Mouse (Mus musculus) granulocyte monocyte progenitor cell, adult 5-6 weeks (primary cell): ENCODE data around the gene Il9r. TPM values are rescaled to one million over a fixed set of nuclear protein-coding genes. Genes with fewer than 3 reads are reported as not detected.
A peak's percentile ranks its signal among the peaks of the same experiment; 100 is the strongest.
"Not testable (repeated sequence)": the region's sequence is repeated elsewhere in the genome, so short reads cannot be mapped to it uniquely, and the experiment has no call there.

Experiments
- ATAC-seq: replicated peaks from 2 replicates; pipeline ENCODE4 v1.8.0; 2016; ENCODE audit warnings: mild to moderate bottlenecking, moderate TSS enrichment, inconsistent platforms; ENCODE audit not compliant: poor library complexity, severe bottlenecking
- total RNA-seq, 2 experiments: library from RNA; stranded (forward) in 1 of 2; stranded (reverse) in 1 of 2; fragments of 200-712, 200-1000 nt in 1 of 2; fragments of >200 nt in 1 of 2; fragmentation: Nextera tagmentation in 1 of 2; gene quantifications; 2 replicates each; pipeline ENCODE4 v1.2.3; 2014 to 2017

The Il9r gene
- total RNA-seq, 2 experiments from 2014 or later: not detected

DNA sequence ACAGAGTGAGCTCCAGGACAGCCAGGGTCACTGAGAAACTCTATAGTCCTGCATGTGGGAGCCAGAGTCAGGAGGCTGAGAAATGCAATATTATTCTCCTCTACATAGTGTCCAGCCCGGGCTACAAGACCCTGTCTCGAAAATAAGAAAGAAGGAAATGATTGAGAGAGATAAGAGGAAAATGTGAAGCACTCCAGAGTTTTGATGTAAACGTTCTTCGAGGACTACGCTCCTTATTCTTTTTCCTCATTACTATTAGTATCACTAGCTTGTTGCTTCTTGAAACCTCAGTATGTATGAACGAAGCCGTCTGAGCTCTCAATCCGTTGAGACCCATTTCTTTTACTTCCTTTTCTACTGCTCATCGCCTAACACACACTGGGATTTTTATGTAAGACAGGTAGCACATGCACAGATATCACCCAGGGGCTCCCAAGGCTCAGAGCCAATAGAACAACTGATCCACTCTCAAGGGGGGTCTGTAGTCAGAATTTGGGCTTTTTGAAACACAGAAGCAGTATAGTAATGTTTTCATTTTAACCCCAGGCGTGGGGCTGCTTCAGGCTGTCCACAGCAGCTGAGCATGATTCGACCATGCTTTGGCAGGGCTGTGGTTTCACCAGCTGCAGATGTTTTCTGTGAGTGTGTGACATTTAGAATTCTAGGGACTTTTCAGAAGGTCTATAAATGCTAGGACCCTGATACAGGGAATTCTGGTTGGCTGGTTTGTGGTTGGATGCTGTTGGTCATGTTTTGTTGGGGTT is 2.0 kb upstream of the Il9r start:
- ATAC-seq: no peak

DNA sequence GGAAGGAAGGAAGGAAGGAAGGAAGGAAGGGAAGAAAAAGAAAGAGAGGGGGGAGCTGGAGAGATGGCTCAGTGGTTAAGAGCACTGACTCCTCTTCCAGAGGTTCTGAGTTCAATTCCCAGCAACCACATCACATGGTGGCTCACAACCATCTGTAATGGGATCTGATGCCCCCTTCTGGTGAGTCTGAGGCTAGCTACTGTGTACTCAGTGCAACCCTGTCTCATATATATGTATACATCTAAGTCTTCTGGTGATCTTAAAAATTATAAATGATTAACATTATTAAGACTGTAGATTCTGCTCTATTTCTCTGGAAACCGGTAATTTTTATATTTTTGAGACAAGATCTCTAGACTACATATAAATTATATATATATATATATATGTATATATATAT is 913 bp upstream of the Il9r start:
- not testable (repeated sequence) for ATAC-seq

DNA sequence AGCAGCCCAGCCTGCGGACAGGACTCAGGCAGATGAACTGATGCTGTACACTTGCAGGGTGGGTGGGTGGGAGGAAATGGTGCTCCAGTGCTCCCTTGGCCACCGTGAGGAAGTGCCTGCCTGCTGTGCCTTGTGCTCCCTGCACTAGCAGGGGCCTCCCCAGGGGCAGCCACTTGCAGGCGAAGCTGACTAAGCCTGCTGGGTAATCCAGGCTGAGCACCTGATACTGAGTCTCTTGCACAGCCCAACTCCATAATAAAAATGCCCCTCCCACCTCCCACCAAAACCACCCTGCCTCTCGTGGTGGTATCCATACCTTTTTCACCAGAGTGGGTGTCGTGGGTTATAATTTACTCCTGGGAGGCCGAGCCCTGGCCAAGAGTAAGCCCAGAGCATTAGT is 849 bp downstream of the Il9r start:
- 0 out of 2 replicates have a peak, but pooled peaks have one; percentile 12 for ATAC-seq

DNA sequence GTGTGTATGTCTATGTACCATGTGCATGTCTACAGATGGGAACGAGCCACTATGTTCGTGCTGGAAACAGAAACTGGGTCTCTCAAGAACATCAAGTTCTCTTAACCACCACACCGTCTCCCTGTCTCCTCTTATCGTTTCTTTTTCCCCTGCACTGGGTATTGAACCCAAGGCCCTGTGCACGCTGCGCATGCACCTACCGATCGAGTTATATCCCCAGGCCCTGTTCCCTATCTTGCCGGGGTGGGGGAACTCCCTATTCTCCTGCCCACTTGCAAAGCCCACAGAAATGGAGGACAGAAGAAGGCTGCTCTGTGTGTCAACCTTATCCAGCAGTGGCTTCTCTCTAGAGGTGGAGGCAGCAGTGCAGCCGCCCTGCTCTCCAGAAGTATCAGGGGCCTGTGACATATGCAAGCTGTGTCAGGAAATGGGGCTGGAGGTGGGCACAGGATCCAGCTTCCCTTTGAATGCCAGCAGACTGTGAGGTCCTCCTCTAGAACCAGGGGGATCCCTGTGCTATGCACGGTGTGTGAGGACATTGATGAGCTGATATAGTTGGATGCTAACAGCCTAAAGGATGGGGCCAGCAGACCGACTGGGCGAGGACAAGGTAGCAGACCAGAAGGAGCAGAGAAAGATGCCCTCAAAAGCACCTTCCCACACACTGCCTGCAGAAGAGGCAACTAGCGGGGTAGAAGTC is 1.7 kb downstream of the Il9r start:
- ATAC-seq: 0 out of 2 replicates have a peak, but pooled peaks have one; percentile 24

DNA sequence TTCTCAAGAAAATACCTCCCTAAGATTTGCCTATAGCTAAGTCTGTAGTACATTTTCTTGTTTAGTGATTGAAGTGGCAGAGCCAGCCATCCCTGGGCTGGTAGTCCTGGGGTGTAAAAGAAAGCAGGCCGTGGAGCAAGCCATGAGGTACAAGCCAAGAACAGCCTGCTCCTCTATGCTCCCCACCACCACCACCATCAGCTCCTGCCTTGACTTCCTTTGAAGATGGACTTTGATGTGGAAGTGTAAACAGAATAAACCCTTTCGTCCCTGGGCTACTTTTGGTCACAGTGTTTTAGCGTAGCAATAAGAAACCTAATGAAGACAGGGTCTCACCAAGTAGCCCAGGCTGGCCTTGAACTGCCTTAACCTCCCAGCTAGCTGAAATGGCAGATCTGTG is 2.3 kb downstream of the Il9r start:
- no peak for ATAC-seq

DNA sequence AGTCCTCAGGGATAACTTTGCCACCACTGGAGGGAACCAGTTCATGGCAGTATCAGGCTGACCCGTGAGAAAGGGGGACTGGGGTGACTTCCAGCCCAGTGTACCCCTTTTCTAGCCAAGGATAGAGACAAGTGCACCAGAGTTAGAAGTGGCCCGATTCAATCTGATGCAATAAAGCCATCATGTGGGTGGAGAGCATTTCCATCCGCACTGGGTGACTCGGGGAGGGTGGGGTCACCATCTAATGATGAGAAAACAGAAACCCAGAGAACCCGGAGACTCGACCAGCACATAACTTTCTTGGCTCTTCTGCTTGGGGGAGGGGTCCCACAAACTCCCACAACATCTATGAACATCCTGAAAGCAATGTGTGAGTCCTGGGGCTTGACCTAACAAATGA is 3.4 kb downstream of the Il9r start:
- ATAC-seq: no peak

DNA sequence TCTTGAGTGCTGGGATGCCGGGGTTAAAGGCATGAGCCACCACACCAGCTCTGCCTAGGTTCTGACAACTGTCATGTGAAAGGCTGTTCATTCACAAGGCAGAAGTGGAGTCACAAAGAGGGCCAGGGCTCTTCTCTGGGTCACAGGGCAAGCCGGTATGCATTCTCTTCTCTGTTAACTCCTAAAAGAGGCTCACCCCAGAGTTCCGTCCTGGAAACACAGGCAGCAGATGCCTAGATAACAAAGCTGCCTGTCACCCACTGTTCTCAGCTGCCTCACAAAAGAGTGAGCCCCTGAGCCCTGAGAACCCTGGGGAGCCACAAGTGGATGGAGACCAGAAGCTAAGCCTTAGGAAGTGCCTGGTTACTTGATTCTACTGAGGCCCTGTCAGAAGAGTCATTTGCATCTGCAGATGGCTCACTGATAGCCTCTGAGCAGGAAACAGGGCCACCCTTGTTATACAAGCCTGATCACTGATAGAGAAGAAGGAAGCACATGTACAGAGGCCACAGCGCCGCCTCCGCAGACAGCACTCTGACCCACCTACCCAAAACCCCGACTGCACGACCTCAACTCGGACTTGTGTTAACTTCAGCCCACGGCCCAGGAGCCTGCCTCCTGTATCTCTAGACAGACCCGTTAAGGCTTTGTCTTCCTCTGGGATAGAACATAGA is 4.1 kb downstream of the Il9r start:
- peak; percentile 39; the same call in 1 of the 2 replicates for ATAC-seq

DNA sequence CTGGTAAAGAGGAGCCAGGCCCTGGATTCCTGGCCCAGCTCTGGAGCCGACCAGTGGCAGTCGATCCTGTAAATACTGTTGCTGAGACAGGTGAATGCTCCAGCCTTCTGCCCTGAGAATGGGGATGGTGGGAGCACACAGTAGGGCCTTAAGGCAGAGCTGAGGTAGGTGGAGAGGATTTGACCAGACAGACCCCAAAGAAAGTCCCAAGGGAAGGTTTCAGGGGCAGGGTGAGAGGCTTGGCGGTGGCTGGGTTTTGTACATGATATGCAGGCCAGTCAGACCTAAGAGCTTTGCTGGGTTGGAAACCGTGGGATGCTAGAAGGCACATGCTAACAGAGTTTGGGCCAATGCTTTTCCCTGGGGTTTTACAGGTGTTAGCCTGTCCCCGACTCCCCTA is 5.5 kb downstream of the Il9r start:
- ATAC-seq: no peak

DNA sequence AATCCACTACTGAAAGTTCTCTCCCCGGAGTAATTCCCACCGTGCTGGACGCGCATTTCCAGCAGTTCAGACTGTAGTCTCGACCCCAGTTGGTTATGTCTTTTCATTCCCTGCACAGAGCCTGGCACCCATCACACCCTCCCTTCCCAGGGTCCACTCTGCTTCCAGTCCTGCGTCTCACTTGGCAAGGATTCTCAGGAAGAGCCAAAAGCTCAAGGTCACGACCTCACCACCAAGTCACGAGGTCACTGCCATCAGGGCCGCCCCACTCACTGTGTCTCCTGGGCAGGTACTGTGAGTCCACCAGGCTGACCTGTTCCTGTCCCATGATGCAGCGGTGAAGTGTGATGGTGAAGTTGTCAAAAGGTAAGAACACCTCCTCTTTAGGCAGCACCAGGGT is 6.0 kb downstream of the Il9r start:
- ATAC-seq: no peak

DNA sequence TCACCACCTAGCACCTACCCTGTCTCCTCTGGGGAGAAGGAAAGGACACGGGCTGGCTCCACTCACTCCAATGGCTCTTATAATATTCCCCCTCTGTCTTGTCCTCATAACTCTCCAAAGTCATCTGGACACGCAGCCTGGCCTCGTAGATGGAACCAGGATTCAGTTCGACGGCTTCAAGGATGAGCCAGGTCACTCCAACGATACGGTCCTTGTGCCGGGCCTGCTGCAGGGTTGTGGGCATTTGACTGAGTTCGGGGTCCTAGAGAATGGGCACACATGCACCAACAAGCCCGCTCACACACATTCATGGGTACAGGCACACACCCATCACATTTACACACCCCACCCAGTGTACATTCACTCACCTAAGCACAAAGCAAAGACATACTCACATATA is 6.9 kb downstream of the Il9r start:
- ATAC-seq: no peak

DNA sequence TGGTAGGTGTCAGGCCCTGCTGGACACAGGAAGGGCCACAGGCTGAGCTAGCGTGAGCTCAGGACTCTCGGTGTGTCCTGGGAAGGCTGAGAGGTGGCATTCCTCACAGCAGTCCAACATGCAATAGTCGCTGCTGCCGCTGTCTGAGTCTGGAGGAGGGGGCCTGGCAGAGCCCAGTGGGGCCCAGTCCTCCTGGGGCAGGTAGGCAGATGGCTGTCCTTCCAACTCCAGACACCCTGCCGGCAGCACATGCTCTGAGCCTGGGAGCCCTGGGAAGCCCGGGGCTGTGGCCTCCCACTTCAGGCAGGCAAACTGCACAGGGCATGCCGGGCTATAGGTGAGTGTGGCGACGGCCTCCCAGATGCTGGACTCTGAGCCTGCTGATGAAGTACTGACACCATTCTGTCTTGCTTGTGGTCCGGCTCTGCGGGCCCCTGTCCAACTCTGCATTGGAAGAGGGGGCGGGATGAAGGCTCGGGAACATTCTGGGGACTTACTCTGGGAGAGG is 9.4 kb downstream of the Il9r start:
- ATAC-seq: no peak

DNA sequence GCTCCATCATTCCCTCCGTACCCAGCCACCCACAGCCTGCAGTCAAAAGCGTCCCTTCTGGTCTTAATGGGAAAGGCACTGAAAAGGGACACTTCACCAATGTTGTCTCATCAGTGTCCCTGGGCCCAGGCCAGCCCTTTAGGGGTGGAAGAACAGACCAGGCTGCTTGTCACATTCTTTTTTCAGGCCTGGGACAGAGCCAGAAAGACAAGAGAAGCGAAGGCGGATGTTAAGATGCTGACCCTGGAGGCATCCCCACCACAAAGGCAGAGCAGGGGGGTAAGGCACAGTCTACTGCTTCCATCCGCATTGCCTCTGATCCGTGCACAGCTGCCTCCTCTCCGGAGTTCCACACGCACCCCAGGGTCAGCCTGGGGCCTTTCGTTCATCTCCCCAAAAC is 10.0 kb downstream of the Il9r start:
- no peak for ATAC-seq

DNA sequence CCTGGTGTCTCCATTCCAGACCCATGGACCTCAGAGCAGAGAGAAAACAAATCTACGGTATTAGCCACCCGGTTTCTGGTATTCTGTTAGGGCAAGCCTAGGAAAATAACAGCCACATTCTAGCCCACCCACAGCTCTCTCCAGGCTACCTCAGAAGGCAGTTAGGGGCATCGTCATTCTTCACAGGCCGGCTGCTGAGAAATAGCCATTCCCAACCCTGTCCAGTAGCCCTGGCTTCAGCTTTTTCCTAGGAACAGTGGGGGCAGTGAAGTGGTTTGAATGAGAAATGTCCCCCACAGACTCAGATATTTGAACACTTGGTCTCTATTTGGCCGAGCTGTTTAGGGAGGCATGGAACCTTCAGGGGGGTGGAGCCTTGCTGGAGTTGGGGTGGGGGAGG is 10.6 kb downstream of the Il9r start:
- ATAC-seq: no peak

DNA sequence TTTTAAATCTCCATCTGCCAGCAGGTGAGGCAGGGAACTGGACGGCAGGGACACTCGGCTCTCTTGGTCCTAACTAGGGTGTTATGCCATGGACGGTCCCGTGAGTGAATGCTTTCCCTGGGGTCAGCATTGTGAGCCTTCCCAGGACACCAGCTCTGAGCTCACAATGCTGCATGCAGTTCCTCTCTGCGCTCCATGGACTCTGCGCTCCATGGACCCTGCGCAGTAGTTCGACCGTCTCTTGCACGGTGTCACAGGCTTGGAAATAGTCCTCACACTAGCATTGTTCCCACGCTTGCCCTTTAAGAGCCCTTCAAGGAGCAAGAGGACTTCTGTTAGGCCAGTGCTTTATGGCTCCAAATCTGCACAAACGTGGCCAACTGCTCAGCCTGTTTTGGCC is 11.2 kb downstream of the Il9r start:
- no peak for ATAC-seq

DNA sequence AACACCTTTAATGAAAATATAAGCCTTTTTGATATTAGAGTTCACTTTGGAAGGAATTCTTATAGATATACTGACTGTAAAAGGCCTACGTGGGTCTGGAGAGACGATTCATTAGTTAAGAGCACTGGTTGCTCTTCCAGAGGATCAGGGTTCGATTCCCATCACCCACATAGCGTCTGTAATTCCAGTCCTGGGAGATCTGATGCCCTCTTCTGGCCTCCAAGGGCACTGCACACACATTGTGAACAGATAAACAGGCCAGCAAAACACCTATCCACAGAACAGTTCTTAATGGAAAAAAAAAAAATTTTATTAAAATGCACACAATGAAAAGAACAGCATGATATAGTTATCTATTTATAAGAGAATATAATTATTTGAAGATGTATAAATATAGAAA is 12.8 kb downstream of the Il9r start:
- ATAC-seq: no peak

DNA sequence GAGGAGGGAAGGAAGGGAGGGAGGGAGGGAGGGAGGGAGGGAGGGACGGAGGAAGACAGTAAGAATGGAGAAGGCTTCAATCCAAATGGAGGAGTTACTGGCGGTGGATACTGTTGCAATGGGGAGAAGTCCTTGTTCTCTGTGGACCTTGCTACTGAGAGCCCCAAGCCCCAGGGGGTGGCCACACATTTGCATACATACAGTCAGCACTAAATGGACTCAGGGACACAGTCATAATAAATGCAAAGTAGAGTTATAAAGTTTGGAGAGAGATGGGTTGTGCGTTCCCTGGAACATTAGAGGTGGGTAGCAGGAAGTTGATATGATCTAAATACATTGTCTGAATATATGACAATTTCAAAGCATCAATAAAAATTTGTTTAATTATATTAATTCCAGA is 14.0 kb downstream of the Il9r start:
- ATAC-seq: no peak

DNA sequence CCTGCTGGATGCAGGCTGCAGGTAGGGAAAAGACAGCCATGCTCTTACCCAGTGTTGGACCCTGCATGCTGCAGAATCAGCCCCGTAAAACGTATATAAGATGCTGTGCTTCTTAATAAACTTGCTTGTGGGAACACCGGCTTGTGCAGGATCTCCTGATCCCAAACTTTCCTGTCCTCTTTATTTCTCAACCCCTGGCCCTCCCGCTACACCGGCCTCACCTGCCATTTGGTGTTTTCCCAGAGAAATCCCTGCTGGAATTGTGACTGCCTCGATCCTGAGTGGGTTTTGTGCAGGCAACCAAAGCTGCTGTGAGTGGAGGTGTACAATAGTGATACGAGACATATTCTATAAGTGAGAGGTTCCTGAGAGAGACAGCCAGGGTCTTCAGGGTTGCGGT is 15.6 kb downstream of the Il9r start:
- no peak for ATAC-seq

DNA sequence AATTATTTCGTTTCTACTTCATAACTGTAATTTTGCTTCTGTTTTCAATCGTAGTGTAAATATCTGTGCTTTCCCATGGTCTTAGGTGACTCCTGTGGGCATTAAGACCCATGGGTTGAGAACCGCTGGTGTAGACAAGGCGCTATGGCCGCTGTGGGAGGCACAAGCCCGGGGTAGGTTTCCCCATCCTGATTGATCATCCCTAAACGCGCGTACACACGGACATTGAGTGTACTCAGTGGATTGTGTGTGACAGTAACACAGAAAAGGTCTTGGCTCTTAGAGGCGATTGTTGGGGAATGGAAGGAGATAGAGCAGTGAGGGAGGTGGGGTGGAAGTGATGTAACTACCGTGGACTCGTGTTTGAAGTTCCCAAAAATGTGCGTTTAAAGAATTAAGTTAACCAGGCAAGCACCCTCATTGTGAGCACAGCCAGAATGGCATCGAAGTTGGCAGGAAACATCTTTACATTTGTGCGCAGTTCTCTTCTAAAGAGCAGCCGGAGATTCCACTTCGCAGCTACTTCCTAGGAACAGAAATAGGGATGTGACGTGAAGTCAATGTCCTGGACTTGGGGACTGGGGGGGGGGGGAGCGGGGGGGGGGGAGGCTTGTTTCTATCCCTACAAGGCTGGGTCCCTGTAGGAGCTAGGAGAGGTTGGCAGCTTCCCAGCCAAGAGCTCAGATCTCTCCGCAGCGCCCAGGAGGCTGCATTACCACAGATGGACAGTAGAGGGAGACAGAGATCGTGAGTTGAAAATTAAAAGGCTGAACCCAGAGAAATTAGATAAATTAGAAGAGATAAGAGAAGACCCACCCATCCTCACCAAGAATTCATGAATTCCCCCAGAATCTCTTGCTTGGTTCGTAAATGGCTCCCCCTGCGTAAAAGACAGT is 17.9 kb downstream of the Il9r start:
- ATAC-seq: peak; percentile 96

DNA sequence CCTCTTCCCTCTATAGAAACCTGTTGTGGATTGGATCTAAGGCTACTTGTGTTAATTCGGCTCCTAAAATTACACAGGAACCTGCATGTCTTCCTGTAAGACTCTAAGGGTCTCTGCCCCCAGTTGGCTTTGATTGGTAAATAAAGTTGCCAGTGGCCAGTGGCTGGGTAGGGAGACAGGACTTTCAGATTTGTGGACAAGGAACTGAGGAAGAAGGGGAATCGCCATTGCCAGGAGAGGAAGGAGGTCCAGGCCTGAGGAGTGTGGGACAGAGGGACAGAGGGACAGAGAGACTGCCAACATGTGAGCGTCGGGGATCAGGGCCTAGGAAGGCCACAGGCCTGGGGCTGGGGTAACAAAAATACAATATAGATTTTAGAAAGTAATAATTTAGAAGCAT is 18.8 kb downstream of the Il9r start:
- ATAC-seq: no peak

DNA sequence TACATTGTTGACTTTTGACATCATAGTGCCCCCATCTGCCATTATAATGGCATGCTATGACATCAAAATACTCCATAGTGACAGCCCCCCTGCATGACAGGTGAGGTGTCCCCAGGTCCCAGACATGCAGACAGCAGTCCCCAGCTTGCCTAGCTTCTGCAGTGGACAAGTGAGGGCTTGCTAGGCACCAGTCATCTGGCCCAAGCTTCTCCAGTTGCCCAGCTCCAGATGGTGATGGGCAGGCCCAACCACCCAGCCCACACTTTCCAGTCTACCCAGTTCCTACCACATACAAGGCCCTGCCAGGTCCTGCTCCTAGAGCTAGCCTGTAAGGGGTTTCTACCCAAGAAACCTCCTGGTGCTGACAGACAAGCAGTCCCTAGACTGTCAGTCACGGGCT is 21.6 kb downstream of the Il9r start:
- no peak for ATAC-seq
